Mouse (Mus musculus) limb, embryonic 13.5 days (tissue): ENCODE measurements around the gene Ppia. TPM values are rescaled to one million over a fixed set of nuclear protein-coding genes. Genes with fewer than 3 reads are reported as not detected.
"Not testable (repeated sequence)": the region's sequence is repeated elsewhere in the genome, so short reads cannot be mapped to it uniquely, and the experiment has no call there.

ENCODE experiments used
- ATAC-seq: fragments of 200-750 bp; cut with Nextera tagmentation; 2 replicates; pipeline ENCODE4 v1.8.0; 2017; ENCODE audit warnings: low read depth, moderate number of reproducible peaks, moderate TSS enrichment; ENCODE audit not compliant: low FRiP score
- H3K27ac ChIP-seq: fragments of 300-500 bp; sonication (generic); 2 replicates; pipeline ENCODE4 v1.5.1; 2015; ENCODE audit warnings: inconsistent platforms, mild to moderate bottlenecking, moderate library complexity
- H3K27me3 ChIP-seq: fragments of 300-500 bp; sonication (generic); 2 replicates; pipeline ENCODE4 v1.6.1; 2015; ENCODE audit warnings: mild to moderate bottlenecking, inconsistent platforms
- H3K36me3 ChIP-seq: fragments of 300-500 bp; sonication (generic); 2 replicates; pipeline ENCODE4 v1.6.1; 2015; ENCODE audit warnings: inconsistent platforms, mild to moderate bottlenecking, moderate library complexity
- H3K4me1 ChIP-seq: fragments of 300-500 bp; sonication (generic); 2 replicates; pipeline ENCODE4 v1.6.1; 2015; ENCODE audit warnings: inconsistent platforms
- H3K4me2 ChIP-seq: fragments of 300-500 bp; sonication (generic); replicated peaks from 2 replicates; pipeline ENCODE4 v1.6.1; 2015; ENCODE audit warnings: inconsistent platforms, mild to moderate bottlenecking, moderate library complexity
- H3K4me3 ChIP-seq: fragments of 300-500 bp; sonication (generic); 2 replicates; pipeline ENCODE4 v1.5.1; 2015; ENCODE audit warnings: moderate library complexity, mild to moderate bottlenecking, inconsistent platforms
- H3K9ac ChIP-seq: fragments of 300-500 bp; sonication (generic); 2 replicates; pipeline ENCODE4 v1.6.1; 2015; ENCODE audit warnings: mild to moderate bottlenecking, inconsistent platforms
- H3K9me3 ChIP-seq: fragments of 300-500 bp; sonication (generic); 2 replicates; pipeline ENCODE4 v1.6.1; 2016; ENCODE audit warnings: inconsistent platforms
- WGBS: fragments of 180-500 bp; shearing (Covaris S2); methylation state at CpG from one replicate; pipeline ENCODE4 v1.1.7; 2015; 5-methylcytosine and 5-hydroxymethylcytosine counted together
- polyA plus RNA-seq: library from polyadenylated mRNA; unstranded; fragments of >200 nt; fragmentation: Nextera tagmentation; extraction: Ambion mirVana; gene quantifications from 2 replicates; pipeline ENCODE4 v1.2.1, GENCODE M21; 2015

Gene Ppia
- polyA plus RNA-seq, 1 experiment from 2014 or later, result 4,950 TPM

GRCm38 (mm10) chr11:6406251-6407161 lies 8.7 kb upstream of the Ppia start:
- peak overlapping the region; percentile 42 for H3K4me2 ChIP-seq
- WGBS, result 22% methylated on average over 14 of the region's 14 CpGs

GRCm38 (mm10) chr11:6407162-6407621 lies 8.1 kb upstream of the Ppia start:
- H3K4me3 ChIP-seq, result no peak overlapping the region

More at GRCm38 (mm10) chr11:6406251-6407161, 8.7 kb upstream of the Ppia start:
- peak overlapping the region; percentile 2; the same call in 1 of the 2 replicates for H3K4me3 ChIP-seq
- no peaks in the 10 kb centered on the region for H3K9me3 ChIP-seq
- peaks cover 41% of the 10 kb centered on the region for H3K36me3 ChIP-seq
- H3K27ac ChIP-seq, result peak overlapping the region; percentile 95
- H3K27me3 ChIP-seq, result no peaks in the 10 kb centered on the region
- peaks cover 37% of the 10 kb centered on the region for H3K4me1 ChIP-seq
- peak; percentile 75 for ATAC-seq
- peak overlapping the region; percentile 36; the same call in 1 of the 2 replicates for H3K9ac ChIP-seq

GRCm38 (mm10) chr11:6410050-6410602 lies 5.1 kb upstream of the Ppia start:
- Histone ChIP-seq H3K9ac (no peak overlapping the region), H3K4me2 (no peak overlapping the region), H3K27ac (no peak overlapping the region), H3K9me3 (no peaks in the 10 kb centered on the region), H3K36me3 (peaks cover 5% of the 10 kb centered on the region), H3K27me3 (no peaks in the 10 kb centered on the region), H3K4me3 (no peak overlapping the region), H3K4me1 (peaks cover 33% of the 10 kb centered on the region)
- WGBS, result 48% methylated on average over 5 of the region's 5 CpGs
- ATAC-seq, result no peak

More at GRCm38 (mm10) chr11:6407162-6407621, 8.1 kb upstream of the Ppia start:
- H3K27me3 ChIP-seq, result no peaks in the 10 kb centered on the region
- 73% methylated on average over 3 of the region's 3 CpGs for WGBS
- no peak overlapping the region for H3K9ac ChIP-seq
- peaks cover 37% of the 10 kb centered on the region for H3K4me1 ChIP-seq
- H3K4me2 ChIP-seq, result no peak overlapping the region
- H3K9me3 ChIP-seq, result no peaks in the 10 kb centered on the region
- peaks cover 35% of the 10 kb centered on the region for H3K36me3 ChIP-seq
- peak overlapping the region; percentile 95 for H3K27ac ChIP-seq
- no peak for ATAC-seq

- not testable (repeated sequence) for H3K27ac ChIP-seq, H3K9ac ChIP-seq, H3K9me3 ChIP-seq, ATAC-seq, H3K36me3 ChIP-seq, H3K27me3 ChIP-seq, H3K4me2 ChIP-seq, H3K4me3 ChIP-seq
- H3K4me1 ChIP-seq, result peaks cover 28% of the 10 kb centered on the region
- 82% methylated on average over 5 of the region's 5 CpGs for WGBS
Observed at GRCm38 (mm10) chr11:6410755-6411154, 4.5 kb upstream of the Ppia start.

GRCm38 (mm10) chr11:6411684-6412083 lies 3.6 kb upstream of the Ppia start:
- H3K4me3 ChIP-seq, result no peak overlapping the region
- WGBS, result 4% methylated on average over 5 of the region's 5 CpGs
- H3K9ac ChIP-seq, result no peak overlapping the region
- H3K36me3 ChIP-seq, result no peaks in the 10 kb centered on the region
- H3K4me2 ChIP-seq, result no peak overlapping the region
- peaks cover 19% of the 10 kb centered on the region for H3K4me1 ChIP-seq
- no peaks in the 10 kb centered on the region for H3K9me3 ChIP-seq
- H3K27me3 ChIP-seq, result no peaks in the 10 kb centered on the region
- no peak for ATAC-seq
- H3K27ac ChIP-seq, result no peak overlapping the region

GRCm38 (mm10) chr11:6413264-6413663 lies 2.0 kb upstream of the Ppia start:
- Histone ChIP-seq H3K27ac (no peak overlapping the region), H3K4me2 (no peak overlapping the region), H3K36me3 (peaks cover 7% of the 10 kb centered on the region), H3K27me3 (no peaks in the 10 kb centered on the region), H3K9me3 (no peaks in the 10 kb centered on the region), H3K9ac (no peak overlapping the region), H3K4me1 (peaks cover 25% of the 10 kb centered on the region), H3K4me3 (no peak overlapping the region)
- WGBS, result 94% methylated on average over 9 of the region's 12 CpGs
- no peak for ATAC-seq

GRCm38 (mm10) chr11:6415551-6416404 lies 535 bp downstream of the Ppia start:
- H3K4me1 ChIP-seq, result peaks cover 30% of the 10 kb centered on the region
- H3K4me2 ChIP-seq, result peak overlapping the region; percentile 98
- peak overlapping the region; percentile 99 for H3K4me3 ChIP-seq
- peak; percentile 96 for ATAC-seq
- peak overlapping the region; percentile 97 for H3K27ac ChIP-seq
- no peaks in the 10 kb centered on the region for H3K27me3 ChIP-seq
- WGBS, result under 1% methylated on average over 99 of the region's 102 CpGs
- H3K9me3 ChIP-seq, result no peaks in the 10 kb centered on the region
- peaks cover 30% of the 10 kb centered on the region for H3K36me3 ChIP-seq
- peak overlapping the region; percentile 98 for H3K9ac ChIP-seq

- peaks cover 30% of the 10 kb centered on the region for H3K4me1 ChIP-seq
- no peaks in the 10 kb centered on the region for H3K9me3 ChIP-seq
- peak; percentile 49; the same call in 1 of the 2 replicates for ATAC-seq
- peaks cover 35% of the 10 kb centered on the region for H3K36me3 ChIP-seq
- H3K27me3 ChIP-seq, result no peaks in the 10 kb centered on the region
- peak overlapping the region; percentile 97 for H3K27ac ChIP-seq
- peak overlapping the region; percentile 98 for H3K9ac ChIP-seq
- H3K4me2 ChIP-seq, result peak overlapping the region; percentile 98
- H3K4me3 ChIP-seq, result peak overlapping the region; percentile 99
- WGBS, result under 1% methylated on average over 30 of the region's 30 CpGs
Observed at GRCm38 (mm10) chr11:6416405-6417034, 1.3 kb downstream of the Ppia start.

- H3K27ac ChIP-seq, result peak overlapping the region; percentile 97; the same call in 1 of the 2 replicates
- 49% methylated on average over 2 of the region's 2 CpGs for WGBS
- peaks cover 40% of the 10 kb centered on the region for H3K36me3 ChIP-seq
- H3K4me3 ChIP-seq, result peak overlapping the region; percentile 99
- H3K9ac ChIP-seq, result peak overlapping the region; percentile 98
- no peak for ATAC-seq
- H3K27me3 ChIP-seq, result no peaks in the 10 kb centered on the region
- H3K4me2 ChIP-seq, result peak overlapping the region; percentile 98
- peaks cover 30% of the 10 kb centered on the region for H3K4me1 ChIP-seq
- no peaks in the 10 kb centered on the region for H3K9me3 ChIP-seq
Observed at GRCm38 (mm10) chr11:6417069-6417468, 1.8 kb downstream of the Ppia start.

- no peak overlapping the region for H3K27ac ChIP-seq
- H3K4me2 ChIP-seq, result peak overlapping the region; percentile 98
- peaks cover 30% of the 10 kb centered on the region for H3K4me1 ChIP-seq
- peak overlapping the region; percentile 98 for H3K9ac ChIP-seq
- H3K9me3 ChIP-seq, result no peaks in the 10 kb centered on the region
- peak overlapping the region; percentile 99 for H3K4me3 ChIP-seq
- no peaks in the 10 kb centered on the region for H3K27me3 ChIP-seq
- no peak for ATAC-seq
- peaks cover 44% of the 10 kb centered on the region for H3K36me3 ChIP-seq
Observed at GRCm38 (mm10) chr11:6417490-6417889, 2.2 kb downstream of the Ppia start.

GRCm38 (mm10) chr11:6418751-6419150 lies 3.5 kb downstream of the Ppia start:
- H3K27me3 ChIP-seq, result no peaks in the 10 kb centered on the region
- H3K4me1 ChIP-seq, result peaks cover 30% of the 10 kb centered on the region
- peak overlapping the region; percentile 98 for H3K4me2 ChIP-seq
- ATAC-seq, result no peak
- peaks cover 56% of the 10 kb centered on the region for H3K36me3 ChIP-seq
- no peaks in the 10 kb centered on the region for H3K9me3 ChIP-seq
- 83% methylated on average over 5 of the region's 5 CpGs for WGBS
- no peak overlapping the region for H3K27ac ChIP-seq
- H3K9ac ChIP-seq, result no peak overlapping the region
- H3K4me3 ChIP-seq, result peak overlapping the region; percentile 11; the same call in 1 of the 2 replicates
